Mouse (Mus musculus): Measurements from ENCODE around the gene Hs3st2. TPM values are rescaled to one million over a fixed set of nuclear protein-coding genes. Genes with fewer than 3 reads are reported as not detected.

Hs3st2 gene
- total RNA-seq, 1 experiment from 2014 or later: not detected

- ATAC-seq (replicated peaks in 1 of 2; ENCODE audit: insufficient read depth in 1 of 2, low FRiP score in 2 of 2, low TSS enrichment in 1 of 2, low read depth in 1 of 2, poor library complexity in 2 of 2, severe bottlenecking in 2 of 2): peak; percentile 66 to 67; a peak in 2 of 4 replicates
Measured at GRCm38 (mm10) chr7:121446281-121446680, 54.6 kb downstream of the Hs3st2 start.

GRCm38 (mm10) chr7:121450951-121451843, 59.5 kb downstream of the Hs3st2 start:
- no peak for ATAC-seq (replicated peaks in 1 of 2; ENCODE audit: insufficient read depth in 1 of 2, low FRiP score in 2 of 2, low TSS enrichment in 1 of 2, low read depth in 1 of 2, poor library complexity in 2 of 2, severe bottlenecking in 2 of 2)

GRCm38 (mm10) chr7:121456716-121457115, 65.1 kb downstream of the Hs3st2 start:
- ATAC-seq (replicated peaks in 1 of 2; ENCODE audit: insufficient read depth in 1 of 2, low FRiP score in 2 of 2, low TSS enrichment in 1 of 2, low read depth in 1 of 2, poor library complexity in 2 of 2, severe bottlenecking in 2 of 2): no peak

GRCm38 (mm10) chr7:121458075-121458474, 66.4 kb downstream of the Hs3st2 start:
- no peak for ATAC-seq (replicated peaks in 1 of 2; ENCODE audit: insufficient read depth in 1 of 2, low FRiP score in 2 of 2, low TSS enrichment in 1 of 2, low read depth in 1 of 2, poor library complexity in 2 of 2, severe bottlenecking in 2 of 2)

- no peak for ATAC-seq (replicated peaks in 1 of 2; ENCODE audit: insufficient read depth in 1 of 2, low FRiP score in 2 of 2, low TSS enrichment in 1 of 2, low read depth in 1 of 2, poor library complexity in 2 of 2, severe bottlenecking in 2 of 2)
Measured at GRCm38 (mm10) chr7:121460626-121461025, 69.0 kb downstream of the Hs3st2 start.

- no peak for ATAC-seq (replicated peaks in 1 of 2; ENCODE audit: insufficient read depth in 1 of 2, low FRiP score in 2 of 2, low TSS enrichment in 1 of 2, low read depth in 1 of 2, poor library complexity in 2 of 2, severe bottlenecking in 2 of 2)
Measured at GRCm38 (mm10) chr7:121464441-121464840, 72.8 kb downstream of the Hs3st2 start.

GRCm38 (mm10) chr7:121465111-121465510, 73.5 kb downstream of the Hs3st2 start:
- no peak for ATAC-seq (replicated peaks in 1 of 2; ENCODE audit: insufficient read depth in 1 of 2, low FRiP score in 2 of 2, low TSS enrichment in 1 of 2, low read depth in 1 of 2, poor library complexity in 2 of 2, severe bottlenecking in 2 of 2)

- no peak for ATAC-seq (replicated peaks in 1 of 2; ENCODE audit: insufficient read depth in 1 of 2, low FRiP score in 2 of 2, low TSS enrichment in 1 of 2, low read depth in 1 of 2, poor library complexity in 2 of 2, severe bottlenecking in 2 of 2)
Measured at GRCm38 (mm10) chr7:121466331-121466730, 74.7 kb downstream of the Hs3st2 start.

GRCm38 (mm10) chr7:121469435-121469834, 77.8 kb downstream of the Hs3st2 start:
- no peak; a peak in 1 of 4 replicates for ATAC-seq (replicated peaks in 1 of 2; ENCODE audit: insufficient read depth in 1 of 2, low FRiP score in 2 of 2, low TSS enrichment in 1 of 2, low read depth in 1 of 2, poor library complexity in 2 of 2, severe bottlenecking in 2 of 2)

- no peak for ATAC-seq (replicated peaks in 1 of 2; ENCODE audit: insufficient read depth in 1 of 2, low FRiP score in 2 of 2, low TSS enrichment in 1 of 2, low read depth in 1 of 2, poor library complexity in 2 of 2, severe bottlenecking in 2 of 2)
Measured at GRCm38 (mm10) chr7:121478302-121478701, 86.6 kb downstream of the Hs3st2 start.

GRCm38 (mm10) chr7:121480106-121480505, 88.4 kb downstream of the Hs3st2 start:
- no peak for ATAC-seq (replicated peaks in 1 of 2; ENCODE audit: insufficient read depth in 1 of 2, low FRiP score in 2 of 2, low TSS enrichment in 1 of 2, low read depth in 1 of 2, poor library complexity in 2 of 2, severe bottlenecking in 2 of 2)

- ATAC-seq (replicated peaks in 1 of 2; ENCODE audit: insufficient read depth in 1 of 2, low FRiP score in 2 of 2, low TSS enrichment in 1 of 2, low read depth in 1 of 2, poor library complexity in 2 of 2, severe bottlenecking in 2 of 2): no peak
Measured at GRCm38 (mm10) chr7:121484590-121484989, 92.9 kb downstream of the Hs3st2 start.

- ATAC-seq (replicated peaks in 1 of 2; ENCODE audit: insufficient read depth in 1 of 2, low FRiP score in 2 of 2, low TSS enrichment in 1 of 2, low read depth in 1 of 2, poor library complexity in 2 of 2, severe bottlenecking in 2 of 2): peak; percentile 67 to 68; a peak in 3 of 4 replicates
Measured at GRCm38 (mm10) chr7:121485266-121485665, 93.6 kb downstream of the Hs3st2 start.

- no peak for ATAC-seq (replicated peaks in 1 of 2; ENCODE audit: insufficient read depth in 1 of 2, low FRiP score in 2 of 2, low TSS enrichment in 1 of 2, low read depth in 1 of 2, poor library complexity in 2 of 2, severe bottlenecking in 2 of 2)
Measured at GRCm38 (mm10) chr7:121487291-121487690, 95.6 kb downstream of the Hs3st2 start.

GRCm38 (mm10) chr7:121489401-121489800, 97.7 kb downstream of the Hs3st2 start:
- ATAC-seq (replicated peaks in 1 of 2; ENCODE audit: insufficient read depth in 1 of 2, low FRiP score in 2 of 2, low TSS enrichment in 1 of 2, low read depth in 1 of 2, poor library complexity in 2 of 2, severe bottlenecking in 2 of 2): no peak

GRCm38 (mm10) chr7:121491455-121492005, 99.9 kb downstream of the Hs3st2 start:
- no peak for ATAC-seq (replicated peaks in 1 of 2; ENCODE audit: insufficient read depth in 1 of 2, low FRiP score in 2 of 2, low TSS enrichment in 1 of 2, low read depth in 1 of 2, poor library complexity in 2 of 2, severe bottlenecking in 2 of 2)

- ATAC-seq (replicated peaks in 1 of 2; ENCODE audit: insufficient read depth in 1 of 2, low FRiP score in 2 of 2, low TSS enrichment in 1 of 2, low read depth in 1 of 2, poor library complexity in 2 of 2, severe bottlenecking in 2 of 2): no peak
Measured at GRCm38 (mm10) chr7:121500516-121500915, 108.9 kb downstream of the Hs3st2 start.

GRCm38 (mm10) chr7:121501666-121502065, 110.0 kb downstream of the Hs3st2 start:
- no peak for ATAC-seq (replicated peaks in 1 of 2; ENCODE audit: insufficient read depth in 1 of 2, low FRiP score in 2 of 2, low TSS enrichment in 1 of 2, low read depth in 1 of 2, poor library complexity in 2 of 2, severe bottlenecking in 2 of 2)
